Comparison of ENCODE assay signal across 8 mouse cellular contexts in the genomic region with DNA sequence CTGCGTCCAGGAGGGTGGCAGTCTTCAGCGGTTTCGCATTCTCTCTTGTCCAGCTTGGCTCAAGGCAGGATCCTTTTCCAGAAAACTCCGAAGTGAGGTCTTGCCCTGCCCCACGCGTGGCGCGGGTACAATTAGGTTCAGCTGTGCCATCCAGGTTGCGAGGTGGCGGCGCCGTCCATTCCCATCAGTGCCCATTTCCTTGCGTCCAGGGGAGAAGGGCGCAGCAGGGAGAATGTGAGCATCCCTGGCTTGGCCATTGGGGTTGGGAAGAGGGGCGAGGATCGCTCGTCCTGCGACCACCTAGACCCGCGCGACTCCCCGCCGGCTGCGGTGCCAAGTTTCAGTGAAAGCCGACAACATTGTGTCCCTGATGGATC. TPM values are rescaled to one million over a fixed set of nuclear protein-coding genes. Genes with fewer than 3 reads are reported as not detected.
DNase-seq lines count a peak whose midpoint lies in the region; ATAC-seq and TF ChIP-seq lines count a peak whose summit lies in the region.

No protein-coding gene starts in this region.

- no peaks in the 10 kb centered on the region for H3K36me3 ChIP-seq in lung, embryonic 15.5 days
- peaks cover 5% of the 10 kb centered on the region; the same call in 1 of the 2 replicates for H3K36me3 ChIP-seq in limb, embryonic 14.5 days (ENCODE audit: control insufficient read depth, insufficient read depth, low read length)
- no peaks in the 10 kb centered on the region for H3K36me3 ChIP-seq in stomach, embryonic 14.5 days (ENCODE audit: control insufficient read depth, insufficient read depth, low read length)

- H3K27ac ChIP-seq in lung, embryonic 15.5 days: no peak overlapping the region
- H3K27ac ChIP-seq in embryonic fibroblast, embryonic 13.5 days (ENCODE audit: insufficient read depth, low read length): peak overlapping the region; percentile 3; the same call in 1 of the 2 replicates
- peak overlapping the region; percentile 70 for H3K27ac ChIP-seq in limb, embryonic 14.5 days (replicated peaks; ENCODE audit: low read depth, low read length)
- no peak overlapping the region for H3K27ac ChIP-seq in stomach, embryonic 14.5 days (ENCODE audit: low read length)

- intact Hi-C loops in left cerebral cortex, postnatal 36 days (cut with DNase I): no loop called here

- H3K27me3 ChIP-seq in lung, embryonic 15.5 days: peaks cover 6% of the 10 kb centered on the region; the same call in 1 of the 2 replicates
- no peaks in the 10 kb centered on the region for H3K27me3 ChIP-seq in limb, embryonic 14.5 days (ENCODE audit: control insufficient read depth, insufficient read depth, low read length)
- no peaks in the 10 kb centered on the region for H3K27me3 ChIP-seq in stomach, embryonic 14.5 days (ENCODE audit: control insufficient read depth, insufficient read depth, low read length)

- peaks cover 22% of the 10 kb centered on the region; the same call in 1 of the 2 replicates for H3K4me1 ChIP-seq in lung, embryonic 15.5 days
- peaks cover 11% of the 10 kb centered on the region for H3K4me1 ChIP-seq in embryonic fibroblast, embryonic 13.5 days (ENCODE audit: control insufficient read depth, insufficient read depth, low read length)
- peaks cover 31% of the 10 kb centered on the region for H3K4me1 ChIP-seq in limb, embryonic 14.5 days (ENCODE audit: control insufficient read depth, insufficient read depth, low read length)
- peaks cover 8% of the 10 kb centered on the region; the same call in 1 of the 2 replicates for H3K4me1 ChIP-seq in stomach, embryonic 14.5 days (ENCODE audit: control insufficient read depth, insufficient read depth, low read length)

- 2% methylated on average over 25 of the region's 25 CpGs for WGBS in lung, embryonic 15.5 days
- 0% methylated on average over 25 of the region's 25 CpGs for WGBS in limb, embryonic 14.5 days
- WGBS in stomach, embryonic 14.5 days: under 1% methylated on average over 25 of the region's 25 CpGs

- peak; percentile 4; the same call in 1 of the 2 replicates for ATAC-seq in lung, embryonic 15.5 days (ENCODE audit: borderline replicate concordance, extremely low read depth, low FRiP score, low TSS enrichment)
- no peak for ATAC-seq in limb, embryonic 14.5 days (ENCODE audit: low FRiP score, low read depth)
- ATAC-seq in stomach, embryonic 14.5 days (ENCODE audit: insufficient number of reproducible peaks, insufficient read depth, low FRiP score, low read depth): no peak
- no peak for ATAC-seq in activated CD4-positive, CD25-positive, alpha-beta regulatory T cell, adult 4 months

- no peak for DNase-seq in lung, postnatal 10 days
- DNase-seq in limb, embryonic 14.5 days (ENCODE audit: low spot score): no peak
- no peak for DNase-seq in left cerebral cortex, postnatal 36 days (ENCODE audit: low spot score in 2 of 2)
- DNase-seq in thymus, postnatal 36 days: no peak

- TF ChIP-seq CTCF in embryonic fibroblast, embryonic 13.5 days (IDR thresholded peaks at IDR 0.05; ENCODE audit: borderline replicate concordance, insufficient read depth, low read length): no peak

- no peaks in the 10 kb centered on the region for H3K9me3 ChIP-seq in lung, embryonic 15.5 days
- H3K9me3 ChIP-seq in limb, embryonic 14.5 days (ENCODE audit: control insufficient read depth, low read length): no peaks in the 10 kb centered on the region
- H3K9me3 ChIP-seq in stomach, embryonic 14.5 days (ENCODE audit: control insufficient read depth, low read depth, low read length): no peaks in the 10 kb centered on the region

- no peak for TF ChIP-seq POLR2A in embryonic fibroblast, embryonic 13.5 days (IDR thresholded peaks at IDR 0.05; ENCODE audit: low read depth, low read length)
- no peak for TF ChIP-seq POLR2A in limb, embryonic 14.5 days (IDR thresholded peaks at IDR 0.05; ENCODE audit: borderline replicate concordance, extremely low read depth, insufficient read depth, insufficient read length)

- H3K4me3 ChIP-seq in lung, embryonic 15.5 days: peak overlapping the region; percentile 61
- H3K4me3 ChIP-seq in embryonic fibroblast, embryonic 13.5 days (ENCODE audit: insufficient read depth, low read length): peak overlapping the region; percentile 89
- peak overlapping the region; percentile 81 for H3K4me3 ChIP-seq in limb, embryonic 14.5 days (replicated peaks; ENCODE audit: low read length)
- H3K4me3 ChIP-seq in stomach, embryonic 14.5 days (ENCODE audit: low read depth, low read length): peak overlapping the region; percentile 66

- peak overlapping the region; percentile 81 for H3K4me2 ChIP-seq in lung, embryonic 15.5 days
- H3K4me2 ChIP-seq in limb, embryonic 14.5 days (replicated peaks; ENCODE audit: low read depth, low read length, severe bottlenecking): peak overlapping the region; percentile 63
- H3K4me2 ChIP-seq in stomach, embryonic 14.5 days (replicated peaks; ENCODE audit: low read depth, low read length): peak overlapping the region; percentile 93

- H3K9ac ChIP-seq in lung, embryonic 15.5 days: peak overlapping the region; percentile 45
- H3K9ac ChIP-seq in limb, embryonic 14.5 days (ENCODE audit: low read depth, low read length, severe bottlenecking): peak overlapping the region; percentile 76
- H3K9ac ChIP-seq in stomach, embryonic 14.5 days (replicated peaks; ENCODE audit: low read depth, low read length): peak overlapping the region; percentile 50; the same call in 1 of the 2 replicates

RNA-seq across cellular contexts. Expression of a gene that starts 0.5 kb away (rescaled TPM):
- 5.4 and 5.6 TPM in 2 replicates for polyA plus RNA-seq in lung, embryonic 15.5 days (2015; fragmentation: Nextera tagmentation; extraction: Ambion mirVana)
- polyA plus RNA-seq in embryonic fibroblast, embryonic 13.5 days (2011; ENCODE audit: insufficient read length, low read depth, missing spikeins): 16.7 and 22.1 TPM in 2 replicates
- 22.3 and 25.9 TPM in 2 replicates for polyA plus RNA-seq in limb, embryonic 14.5 days (2012; rRNA removed)
- 21.1 and 25.6 TPM in 2 replicates for polyA plus RNA-seq in limb, embryonic 14.5 days (2014; fragmentation: Nextera tagmentation; extraction: Ambion mirVana)
- 6.5 and 6.6 TPM in 2 replicates for polyA plus RNA-seq in stomach, embryonic 14.5 days (2014; fragmentation: Nextera tagmentation; extraction: Ambion mirVana)
- total RNA-seq in left cerebral cortex, postnatal 36 days (2021): 10 to 100 TPM; 91.2 to 95.7 TPM
- polyA plus RNA-seq in activated CD4-positive, CD25-positive, alpha-beta regulatory T cell, adult 4 months (2017; shearing (Covaris generic)): 1 to 10 TPM; 1.0 to 1.7 TPM

Comparison
In these comparisons a context has a peak if more than half of its experiments do, and no peak if none do; other contexts are left out.
1. H3K27ac ChIP-seq: peak in embryonic fibroblast, embryonic 13.5 days (single experiment) and limb, embryonic 14.5 days (single experiment); none in lung, embryonic 15.5 days (single experiment) and stomach, embryonic 14.5 days (single experiment).
2. Peak in every context shown above with its lines, with median percentiles within 50 percentile points of each other: H3K4me2 ChIP-seq, H3K4me3 ChIP-seq and H3K9ac ChIP-seq.